Mouse (Mus musculus): Measurements from ENCODE around the gene Calml4. TPM values are rescaled to one million over a fixed set of nuclear protein-coding genes. Genes with fewer than 3 reads are reported as not detected.
"Not testable (repeated sequence)": the region's sequence is repeated elsewhere in the genome, so short reads cannot be mapped to it uniquely, and the experiment has no call there.

Calml4 gene
- total and polyA plus RNA-seq, 2 experiments from 2014 or later = 2.6 to 13.0 TPM

DNA sequence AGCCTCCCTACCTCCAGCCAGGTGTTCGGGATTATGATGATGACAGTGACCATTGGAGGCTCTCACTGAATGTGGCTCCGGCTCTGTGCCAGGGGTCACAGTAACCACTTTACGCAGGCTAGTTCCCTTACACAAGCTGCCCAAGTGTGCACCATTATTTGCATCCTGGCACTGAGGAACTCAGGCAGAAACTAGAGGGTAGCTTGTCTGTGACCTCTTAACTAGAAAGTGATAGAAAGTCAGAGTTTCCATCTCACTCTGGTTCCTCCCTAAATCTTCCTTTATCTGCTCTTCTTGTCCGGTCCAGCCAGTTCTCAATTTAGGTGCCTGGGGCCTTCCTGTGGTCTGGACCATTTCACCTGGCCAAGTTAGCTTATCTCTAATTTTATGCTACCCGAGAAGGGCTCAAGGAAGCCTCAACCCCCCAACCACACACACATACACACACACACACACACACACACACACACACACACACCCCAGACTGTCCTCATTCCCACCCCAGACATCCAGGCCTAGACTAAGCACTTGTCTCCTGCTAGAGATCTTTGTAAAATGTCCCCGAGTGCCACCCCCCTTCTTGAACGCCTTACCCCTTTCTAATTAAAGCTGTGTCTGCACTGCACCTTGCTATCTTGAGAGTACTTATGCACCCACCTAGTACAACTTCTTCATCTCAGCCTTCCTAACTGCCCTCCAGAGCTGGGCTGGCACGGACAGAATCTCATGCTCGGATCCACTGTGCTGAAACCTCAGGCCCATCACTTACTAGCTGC, 41.4 kb upstream of the Calml4 start:
- Histone ChIP-seq H3K4me1 (ENCODE audit: insufficient read depth) (0 out of 2 replicates have a peak, but pooled peaks cover 8% of the 10 kb centered on the region), H3K27ac (ENCODE audit: low read depth, low read length) (no peak overlapping the region), H3K9me3 (ENCODE audit: low read length) (no peaks in the 10 kb centered on the region), H3K36me3 (ENCODE audit: insufficient read depth) (no peaks in the 10 kb centered on the region), H3K9ac (no peak overlapping the region), H3K4me2 (ENCODE audit: low read depth) (no peak overlapping the region), H3K4me3 (ENCODE audit: low read depth, low read length) (no peak overlapping the region), H3K27me3 (ENCODE audit: insufficient read depth, low read length) (no peaks in the 10 kb centered on the region)
- no peak for DNase-seq
- 73% methylated on average over 9 of the region's 9 CpGs for WGBS
- ATAC-seq = no peak
- TF ChIP-seq CTCF (IDR thresholded peaks at IDR 0.05; ENCODE audit: low read depth) = no peak

DNA sequence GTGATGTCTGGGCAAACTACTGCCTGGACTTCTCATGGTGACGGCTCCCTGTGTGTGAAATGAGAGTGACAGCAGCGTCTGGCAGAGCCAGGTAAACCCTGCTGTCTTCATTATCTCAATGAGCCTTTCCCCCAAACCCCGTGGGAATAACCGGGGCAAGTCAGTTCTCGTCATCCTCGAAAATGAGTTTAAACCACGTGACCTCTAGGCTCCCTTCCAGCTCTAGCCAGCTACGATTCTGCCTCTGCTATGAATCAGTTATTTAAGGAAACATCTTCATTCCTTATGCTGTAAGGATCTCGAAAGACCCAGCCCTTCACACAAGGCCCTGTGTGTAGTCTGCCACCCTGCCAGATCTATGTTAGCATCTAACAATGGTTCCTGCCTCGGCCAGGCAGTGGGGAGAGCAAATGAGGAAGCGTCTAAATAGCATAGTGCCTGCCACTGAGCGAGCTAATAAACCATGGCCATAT, 40.7 kb upstream of the Calml4 start:
- no peak overlapping the region for H3K4me3 ChIP-seq (ENCODE audit: low read depth, low read length)
- 0 out of 2 replicates have a peak, but pooled peaks cover 6% of the 10 kb centered on the region for H3K4me1 ChIP-seq (ENCODE audit: insufficient read depth)
- H3K27me3 ChIP-seq (ENCODE audit: insufficient read depth, low read length) = no peaks in the 10 kb centered on the region
- no peak overlapping the region for H3K9ac ChIP-seq
- no peaks in the 10 kb centered on the region for H3K36me3 ChIP-seq (ENCODE audit: insufficient read depth)
- ATAC-seq (peak; percentile 36), DNase-seq (peak; percentile 58)
- no peak for TF ChIP-seq CTCF (IDR thresholded peaks at IDR 0.05; ENCODE audit: low read depth)
- H3K27ac ChIP-seq (ENCODE audit: low read depth, low read length) = peak overlapping the region; percentile 35; the same call in 1 of the 2 replicates
- no peak overlapping the region for H3K4me2 ChIP-seq (ENCODE audit: low read depth)
- no peaks in the 10 kb centered on the region for H3K9me3 ChIP-seq (ENCODE audit: low read length)
- WGBS = 39% methylated on average over 12 of the region's 12 CpGs

DNA sequence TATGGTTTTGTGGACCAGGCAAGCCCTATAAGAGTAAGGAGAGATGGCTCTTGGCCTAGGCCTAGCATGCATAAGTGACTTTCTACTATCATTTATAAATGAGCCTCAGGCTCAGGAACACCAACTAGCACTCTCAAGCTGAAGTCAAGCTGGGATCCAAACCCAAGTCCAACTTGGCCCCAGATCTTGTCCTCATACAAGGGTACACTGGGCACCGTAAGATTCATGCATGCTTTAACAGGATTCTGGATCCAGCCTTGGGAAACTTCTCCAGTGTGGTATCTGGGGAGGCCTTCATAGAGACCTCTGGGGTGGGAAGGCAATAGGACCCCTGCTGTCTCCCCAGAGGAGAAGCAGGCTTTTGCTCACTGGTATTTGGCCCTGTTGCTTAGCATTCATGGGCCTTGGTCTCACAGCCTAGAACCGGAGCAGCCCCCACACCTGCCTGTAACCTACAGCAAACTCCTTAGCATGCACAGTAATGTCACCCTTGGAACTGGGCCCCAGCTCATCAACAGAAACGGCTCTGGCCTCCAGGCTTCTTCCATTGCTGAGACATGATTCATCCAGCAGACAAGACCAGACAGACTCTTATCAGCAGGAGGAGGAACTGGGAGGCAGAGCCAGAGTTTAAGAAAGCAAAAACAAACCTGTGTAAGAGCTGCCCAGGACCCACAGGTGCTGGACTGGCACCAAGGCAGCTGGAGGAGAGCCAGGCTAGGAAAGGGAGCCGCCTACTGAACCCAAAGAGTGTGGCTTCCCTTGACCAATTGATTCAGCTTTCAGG, 39.9 kb upstream of the Calml4 start:
- Histone ChIP-seq H3K27me3 (ENCODE audit: insufficient read depth, low read length) (no peaks in the 10 kb centered on the region), H3K4me3 (ENCODE audit: low read depth, low read length) (no peak overlapping the region), H3K9ac (no peak overlapping the region), H3K27ac (ENCODE audit: low read depth, low read length) (no peak overlapping the region), H3K36me3 (ENCODE audit: insufficient read depth) (no peaks in the 10 kb centered on the region), H3K9me3 (ENCODE audit: low read length) (no peaks in the 10 kb centered on the region), H3K4me1 (ENCODE audit: insufficient read depth) (no peaks in the 10 kb centered on the region), H3K4me2 (ENCODE audit: low read depth) (no peak overlapping the region)
- 77% methylated on average over 4 of the region's 4 CpGs for WGBS
- DNase-seq (no peak), ATAC-seq (no peak)
- TF ChIP-seq CTCF (IDR thresholded peaks at IDR 0.05; ENCODE audit: low read depth) = no peak

DNA sequence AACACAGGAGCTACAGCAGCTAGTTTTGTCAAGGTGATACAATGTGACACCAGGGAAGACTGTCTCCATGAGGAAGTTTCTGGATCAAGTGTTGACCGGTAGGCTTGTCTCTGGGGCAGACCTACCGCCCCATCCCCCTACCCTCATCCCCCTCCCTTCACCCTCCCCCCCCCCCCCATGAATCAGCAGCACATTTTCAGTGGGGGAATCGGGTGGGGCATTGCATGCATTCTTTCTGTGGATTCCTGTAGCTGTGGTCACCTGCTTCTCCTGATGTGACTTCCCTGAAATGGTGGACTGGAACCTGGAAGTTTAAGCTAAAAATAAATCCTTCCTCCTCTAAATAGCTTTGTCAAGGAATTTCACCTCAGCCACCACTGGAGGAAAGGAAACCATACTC, 38.4 kb upstream of the Calml4 start:
- TF ChIP-seq CTCF (IDR thresholded peaks at IDR 0.05; ENCODE audit: low read depth) = no peak
- Histone ChIP-seq H3K9me3 (ENCODE audit: low read length) (no peaks in the 10 kb centered on the region), H3K27me3 (ENCODE audit: insufficient read depth, low read length) (no peaks in the 10 kb centered on the region), H3K4me3 (ENCODE audit: low read depth, low read length) (no peak overlapping the region), H3K27ac (ENCODE audit: low read depth, low read length) (no peak overlapping the region), H3K9ac (no peak overlapping the region), H3K4me1 (ENCODE audit: insufficient read depth) (no peaks in the 10 kb centered on the region), H3K36me3 (ENCODE audit: insufficient read depth) (no peaks in the 10 kb centered on the region), H3K4me2 (ENCODE audit: low read depth) (no peak overlapping the region)
- WGBS = 91% methylated on average over 3 of the region's 3 CpGs
- DNase-seq = no peak
- no peak for ATAC-seq

DNA sequence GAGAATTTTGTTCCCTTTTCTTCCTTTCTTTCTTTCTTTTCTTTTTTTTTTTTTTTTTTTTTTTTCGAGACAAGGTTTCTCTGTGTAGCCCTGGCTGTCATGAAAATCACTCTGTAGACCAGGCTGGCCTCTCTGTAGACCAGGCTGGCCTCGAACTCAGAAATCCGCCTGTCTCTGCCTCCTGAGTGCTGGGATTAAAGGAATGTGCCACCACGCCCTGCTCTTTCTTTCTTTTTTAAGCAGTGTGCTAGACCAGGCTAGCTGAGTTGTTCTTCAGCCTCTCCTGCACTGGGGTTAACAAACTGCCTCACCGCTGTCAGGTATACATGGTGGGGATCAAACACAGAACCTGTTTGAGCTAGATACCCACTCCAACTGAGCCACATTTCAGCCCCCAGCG, 38.0 kb upstream of the Calml4 start:
- H3K27ac ChIP-seq (ENCODE audit: low read depth, low read length); H3K36me3 ChIP-seq (ENCODE audit: insufficient read depth); H3K9ac ChIP-seq; H3K4me1 ChIP-seq (ENCODE audit: insufficient read depth); ATAC-seq; H3K27me3 ChIP-seq (ENCODE audit: insufficient read depth, low read length); DNase-seq; H3K9me3 ChIP-seq (ENCODE audit: low read length); H3K4me3 ChIP-seq (ENCODE audit: low read depth, low read length); H3K4me2 ChIP-seq (ENCODE audit: low read depth): not testable (repeated sequence)
- 90% methylated on average over 6 of the region's 6 CpGs for WGBS

DNA sequence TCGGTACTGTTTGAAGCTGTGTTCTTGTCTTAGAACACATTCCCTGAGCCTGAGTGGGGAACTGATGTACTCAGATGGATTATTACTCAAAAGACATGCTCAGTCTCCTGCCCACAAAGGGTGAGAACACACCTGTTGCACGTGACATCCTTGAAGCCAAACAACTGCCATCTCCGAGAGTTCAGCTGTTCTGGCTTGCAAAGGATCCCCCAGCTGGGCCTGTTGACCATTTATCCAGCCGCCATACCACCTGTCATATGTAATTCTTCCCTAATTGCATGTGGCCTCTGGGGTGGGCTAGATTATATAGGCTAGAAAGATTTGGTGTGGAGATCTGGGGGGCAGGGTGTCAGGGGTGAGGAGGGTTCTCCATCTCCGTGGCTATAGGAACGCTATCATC, 37.1 kb upstream of the Calml4 start:
- H3K27me3 ChIP-seq (ENCODE audit: insufficient read depth, low read length) = no peaks in the 10 kb centered on the region
- H3K4me1 ChIP-seq (ENCODE audit: insufficient read depth) = no peaks in the 10 kb centered on the region
- no peaks in the 10 kb centered on the region for H3K9me3 ChIP-seq (ENCODE audit: low read length)
- ATAC-seq = no peak
- no peaks in the 10 kb centered on the region for H3K36me3 ChIP-seq (ENCODE audit: insufficient read depth)
- no peak overlapping the region for H3K9ac ChIP-seq
- TF ChIP-seq CTCF (IDR thresholded peaks at IDR 0.05; ENCODE audit: low read depth) = no peak
- 90% methylated on average over 6 of the region's 6 CpGs for WGBS
- no peak for DNase-seq
- no peak overlapping the region for H3K27ac ChIP-seq (ENCODE audit: low read depth, low read length)
- no peak overlapping the region for H3K4me2 ChIP-seq (ENCODE audit: low read depth)
- H3K4me3 ChIP-seq (ENCODE audit: low read depth, low read length) = no peak overlapping the region

DNA sequence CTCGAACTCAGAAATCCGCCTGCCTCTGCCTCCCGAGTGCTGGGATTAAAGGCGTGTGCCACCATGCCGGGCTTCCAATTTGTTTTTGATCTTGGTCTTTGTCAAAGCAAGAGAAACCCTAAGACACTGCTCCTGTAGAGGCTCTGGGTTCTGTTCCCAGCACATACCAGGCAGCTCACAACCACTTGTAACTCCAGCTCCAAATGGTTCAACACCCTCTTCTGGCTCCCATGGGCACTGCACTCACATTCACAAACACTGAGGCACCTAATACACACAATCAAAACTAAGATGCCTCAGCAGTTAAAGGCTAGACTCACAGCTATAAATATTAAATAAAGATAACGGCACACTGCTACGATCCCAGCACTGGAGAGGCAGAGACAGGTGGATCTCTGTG, 36.1 kb upstream of the Calml4 start:
- H3K4me1 ChIP-seq (ENCODE audit: insufficient read depth) = no peaks in the 10 kb centered on the region
- no peak for DNase-seq
- WGBS = 94% methylated on average over 7 of the region's 7 CpGs
- no peak for TF ChIP-seq CTCF (IDR thresholded peaks at IDR 0.05; ENCODE audit: low read depth)
- H3K4me3 ChIP-seq (ENCODE audit: low read depth, low read length) = no peak overlapping the region
- no peak overlapping the region for H3K27ac ChIP-seq (ENCODE audit: low read depth, low read length)
- H3K9me3 ChIP-seq (ENCODE audit: low read length) = no peaks in the 10 kb centered on the region
- no peak for ATAC-seq
- H3K27me3 ChIP-seq (ENCODE audit: insufficient read depth, low read length) = no peaks in the 10 kb centered on the region
- H3K9ac ChIP-seq = no peak overlapping the region
- H3K4me2 ChIP-seq (ENCODE audit: low read depth) = no peak overlapping the region
- no peaks in the 10 kb centered on the region for H3K36me3 ChIP-seq (ENCODE audit: insufficient read depth)
